Mouse (Mus musculus) lung, adult 2 months (tissue): ENCODE data around the gene Eogt.

ENCODE experiments used
- CTCF ChIP-seq: fragments of 200-500 bp; IDR thresholded peaks from 2 replicates; pipeline ENCODE4 v1.5.1; 2011; ENCODE audit warnings: mild to moderate bottlenecking, low read length, control low read depth; ENCODE audit not compliant: insufficient read depth
- POLR2A ChIP-seq: fragments of 200-500 bp; IDR thresholded peaks from 2 replicates; pipeline ENCODE4 v1.6.1; 2011; ENCODE audit warnings: low read depth, mild to moderate bottlenecking, control low read depth, low read length, borderline replicate concordance; ENCODE audit errors: extremely low read depth

DNA sequence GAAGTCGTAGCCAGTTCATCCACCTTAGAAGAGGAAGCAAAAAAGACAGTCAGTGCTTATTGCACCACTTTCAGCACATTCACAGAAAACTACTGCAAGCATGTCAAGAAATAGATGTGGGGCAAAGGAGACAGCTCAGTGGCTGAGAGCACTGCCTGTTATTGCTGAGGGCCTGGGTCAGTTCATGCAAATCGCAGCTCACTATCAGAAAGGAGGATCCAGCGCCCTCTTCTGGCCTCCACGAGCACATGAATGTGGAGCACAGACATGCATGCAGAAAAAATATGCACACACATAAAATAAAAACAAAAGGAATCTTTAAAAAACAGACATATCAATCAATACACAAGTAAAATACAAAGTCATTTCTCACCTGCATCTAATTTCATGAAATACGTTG lies 18.0 kb downstream of the Eogt start:
- TF ChIP-seq CTCF: peak; percentile 23; the same call in 1 of the 2 replicates
- no peak for TF ChIP-seq POLR2A
